Comparison of ENCODE assay signal across 16 mouse cellular contexts in the genomic region with DNA sequence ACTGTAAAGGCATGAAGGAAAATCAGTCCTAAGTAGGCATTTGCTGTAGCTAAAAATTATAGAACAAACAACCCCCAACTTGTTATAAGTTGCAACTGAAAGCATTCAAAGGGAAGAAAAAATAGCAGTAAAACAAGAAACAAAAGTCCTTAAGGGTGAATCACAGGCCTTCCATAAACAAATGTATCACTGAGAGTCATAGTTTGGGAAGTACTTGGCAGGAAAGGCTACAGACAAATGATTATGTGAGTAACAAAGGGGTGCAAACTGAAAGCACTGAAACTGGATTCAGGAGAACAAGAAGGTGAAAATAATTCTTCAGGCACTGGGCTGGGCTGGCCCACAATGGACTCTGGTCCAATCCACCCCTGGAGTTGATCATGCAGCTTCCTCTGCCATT.
"Had no signal": no experiment of that assay in that cellular context is flagged by ENCODE, and none has a peak within 500 bp of the region (broad histone marks: within the 10 kb centered on the region; RNA-seq: fewer than 3 reads in every experiment).

No protein-coding gene starts in this region.

- DNase-seq: kidney, adult 2 months; kidney, postnatal 25 days; layer of hippocampus, adult 9-11 months; left cerebral cortex, postnatal 4 days; liver, postnatal 0 days; lung, embryonic 14.5 days; thymus, adult 18-20 months; thymus, postnatal 14 days; thymus, postnatal 4 days had no signal

- H3K36me3 ChIP-seq: limb, embryonic 12.5 days; limb, embryonic 15.5 days; midbrain, embryonic 10.5 days; midbrain, embryonic 13.5 days had no signal

- H3K4me3 ChIP-seq: layer of hippocampus, adult 2 months; limb, embryonic 12.5 days; limb, embryonic 15.5 days; megakaryocyte, embryonic 14.5 days; midbrain, embryonic 10.5 days; midbrain, embryonic 13.5 days had no signal

- H3K27me3 ChIP-seq: limb, embryonic 12.5 days; limb, embryonic 15.5 days; megakaryocyte, embryonic 14.5 days; midbrain, embryonic 13.5 days had no signal

- H3K4me2 ChIP-seq: limb, embryonic 12.5 days; limb, embryonic 15.5 days; liver, embryonic 11.5 days; lung, embryonic 14.5 days; midbrain, embryonic 13.5 days had no signal
